Comparison of ENCODE assay signal across 14 mouse cellular contexts in the genomic region with DNA sequence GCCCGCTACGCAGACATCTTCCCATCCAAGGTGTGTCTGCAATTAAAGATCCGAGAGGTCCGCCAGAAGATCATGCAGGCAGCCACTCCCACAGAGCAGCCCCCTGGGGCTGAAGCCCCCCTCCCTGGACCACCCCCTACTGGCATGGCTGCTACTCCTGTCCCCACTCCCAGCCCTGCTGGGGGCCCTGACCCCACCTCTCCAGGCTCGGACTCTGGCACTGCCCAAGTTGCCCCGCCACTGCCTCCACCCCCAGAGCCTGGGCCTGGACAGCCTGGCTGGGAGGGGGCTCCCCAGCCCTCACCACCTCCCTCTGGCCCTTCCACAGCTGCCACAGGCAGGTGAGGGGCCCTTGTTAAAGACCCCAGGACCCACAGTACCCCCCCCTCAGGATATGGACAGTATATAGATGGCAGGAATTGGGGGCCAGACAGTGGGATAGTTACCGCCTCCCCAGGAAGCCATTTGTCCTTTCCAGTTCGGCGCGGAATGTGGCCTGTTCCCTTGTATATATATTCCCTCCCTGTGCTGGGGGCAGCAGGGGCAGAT. TPM values are rescaled to one million over a fixed set of nuclear protein-coding genes. Genes with fewer than 3 reads are reported as not detected.
A peak's percentile ranks its signal among the peaks of the same experiment; 100 is the strongest.
DNase-seq lines count a peak whose midpoint lies in the region; ATAC-seq and TF ChIP-seq lines count a peak whose summit lies in the region.
"Had no signal": no experiment of that assay in that cellular context is flagged by ENCODE, and none has a peak within 500 bp of the region (broad histone marks: within the 10 kb centered on the region; RNA-seq: fewer than 3 reads in every experiment).

No protein-coding gene starts in this region.

- peak; percentile 4 for DNase-seq in adrenal gland, postnatal 14 days
- no peak for DNase-seq in adrenal gland, postnatal 10 days
- DNase-seq in heart, adult 8-10 months (ENCODE audit: low spot score): no peak
- peak; percentile 51 for DNase-seq in testis, postnatal 10 days (ENCODE audit: low spot score)
- DNase-seq in testis, postnatal 14 days (ENCODE audit: low spot score): no peak
- DNase-seq in midbrain, postnatal 0 days (ENCODE audit: low spot score): no peak
- no peak for DNase-seq in layer of hippocampus, adult 9-11 months
- DNase-seq: right cerebral cortex, postnatal 14 days had no signal

- ATAC-seq in heart, embryonic 12.5 days (ENCODE audit: insufficient number of reproducible peaks, low FRiP score): no peak
- ATAC-seq in midbrain, postnatal 0 days (ENCODE audit: low FRiP score): no peak

- peaks cover 43% of the 10 kb centered on the region for H3K4me1 ChIP-seq in heart, embryonic 12.5 days (replicated peaks)
- H3K4me1 ChIP-seq in midbrain, postnatal 0 days (ENCODE audit: insufficient read depth, low read length): peaks cover 6% of the 10 kb centered on the region; the same call in 1 of the 2 replicates

- H3K36me3 ChIP-seq in heart, embryonic 12.5 days: peaks cover 79% of the 10 kb centered on the region
- H3K36me3 ChIP-seq in midbrain, postnatal 0 days (ENCODE audit: insufficient read depth, low read length): peaks cover 55% of the 10 kb centered on the region

- WGBS in heart, embryonic 12.5 days: 65% methylated on average over 10 of the region's 10 CpGs
- WGBS in midbrain, postnatal 0 days: 83% methylated on average over 10 of the region's 10 CpGs

- no peak for TF ChIP-seq CTCF in midbrain, postnatal 0 days (IDR thresholded peaks at IDR 0.05)

- 0 out of 2 replicates have a peak overlapping the region, but pooled peaks have one; percentile 41 for H3K9ac ChIP-seq in heart, embryonic 12.5 days
- H3K9ac ChIP-seq in midbrain, postnatal 0 days (replicated peaks; ENCODE audit: low read length, poor library complexity, severe bottlenecking): no peak overlapping the region
- H3K9ac ChIP-seq: liver, embryonic 14.5 days had no signal

- H3K9me3 ChIP-seq in heart, embryonic 12.5 days (replicated peaks): peaks cover 3% of the 10 kb centered on the region; the same call in 1 of the 2 replicates
- no peaks in the 10 kb centered on the region for H3K9me3 ChIP-seq in midbrain, postnatal 0 days (ENCODE audit: low read length)

- H3K4me3 ChIP-seq in heart, embryonic 12.5 days: no peak overlapping the region
- H3K4me3 ChIP-seq in midbrain, postnatal 0 days (ENCODE audit: low read depth, low read length): no peak overlapping the region
- H3K4me3 ChIP-seq: forebrain, embryonic 10.5 days; heart, adult 2 months had no signal

- H3K27ac ChIP-seq in heart, embryonic 12.5 days (ENCODE audit: poor library complexity, severe bottlenecking): peak overlapping the region; percentile 24
- 0 out of 2 replicates have a peak overlapping the region, but pooled peaks have one; percentile 26 for H3K27ac ChIP-seq in midbrain, postnatal 0 days (ENCODE audit: low read depth, low read length)
- H3K27ac ChIP-seq: heart, adult 2 months; kidney, postnatal 0 days; liver, embryonic 14.5 days had no signal

- no peak overlapping the region for H3K4me2 ChIP-seq in heart, embryonic 12.5 days
- no peak overlapping the region for H3K4me2 ChIP-seq in midbrain, postnatal 0 days (ENCODE audit: low read depth, low read length, poor library complexity, severe bottlenecking)

- H3K27me3 ChIP-seq in heart, embryonic 12.5 days (replicated peaks): no peaks in the 10 kb centered on the region
- H3K27me3 ChIP-seq in midbrain, postnatal 0 days (ENCODE audit: insufficient read depth, low read length): no peaks in the 10 kb centered on the region

RNA-seq across cellular contexts. Expression of gene Pafah1b3, which starts 4.5 kb away (rescaled TPM):
- 31.5 and 33.7 TPM in 2 replicates for total RNA-seq in adrenal gland, postnatal 14 days (2021)
- 10 to 100 TPM; 38.1 to 39.7 TPM for total RNA-seq in adrenal gland, postnatal 10 days (2021)
- polyA plus RNA-seq in heart, embryonic 12.5 days (2016; fragmentation: Nextera tagmentation; extraction: Ambion mirVana): 127 and 131 TPM in 2 replicates
- 1 to 10 TPM; 3.9 to 4.6 (median 3.9) TPM for total RNA-seq in heart, adult 8-10 months (2022)
- total RNA-seq in midbrain, postnatal 0 days (2014; rRNA removed): 595 and 661 TPM in 2 replicates
- polyA plus RNA-seq in midbrain, postnatal 0 days (2015; fragmentation: Nextera tagmentation; extraction: Ambion mirVana): 604 and 629 TPM in 2 replicates

RNA-seq across cellular contexts. Expression of gene Prr19, which starts 7.9 kb away (rescaled TPM):
- total RNA-seq in adrenal gland, postnatal 14 days (2021): not detected in 2 replicates
- total RNA-seq in adrenal gland, postnatal 10 days (2021): not detected
- polyA plus RNA-seq in heart, embryonic 12.5 days (2016; fragmentation: Nextera tagmentation; extraction: Ambion mirVana): not detected in 2 replicates
- not detected for total RNA-seq in heart, adult 8-10 months (2022)
- 2.0 and 2.5 TPM in 2 replicates for total RNA-seq in midbrain, postnatal 0 days (2014; rRNA removed)
- polyA plus RNA-seq in midbrain, postnatal 0 days (2015; fragmentation: Nextera tagmentation; extraction: Ambion mirVana): 5.7 and 7.0 TPM in 2 replicates
- total RNA-seq: heart, adult 2 months; left cerebral cortex, adult 18-20 months had no signal
- polyA plus RNA-seq: heart, adult 2 months had no signal

RNA-seq across cellular contexts. Expression of gene Tmem145, which starts 12.6 kb away (rescaled TPM):
- 1.4 and 3.2 TPM in 2 replicates for total RNA-seq in adrenal gland, postnatal 14 days (2021)
- total RNA-seq in adrenal gland, postnatal 10 days (2021): 1 to 10 TPM; 1.1 to 2.2 TPM
- polyA plus RNA-seq in heart, embryonic 12.5 days (2016; fragmentation: Nextera tagmentation; extraction: Ambion mirVana): 0.23 and 0.30 TPM in 2 replicates
- total RNA-seq in heart, adult 8-10 months (2022): under 1 TPM in 1 of 4 experiments, not detected in 3; 0.14 TPM
- 105 and 106 TPM in 2 replicates for total RNA-seq in midbrain, postnatal 0 days (2014; rRNA removed)
- 131 and 143 TPM in 2 replicates for polyA plus RNA-seq in midbrain, postnatal 0 days (2015; fragmentation: Nextera tagmentation; extraction: Ambion mirVana)
- total RNA-seq: heart, adult 2 months had no signal
- polyA plus RNA-seq: liver, embryonic 14.5 days had no signal

RNA-seq across cellular contexts. Expression of gene Megf8, which starts 23.7 kb away (rescaled TPM):
- 39.1 and 39.7 TPM in 2 replicates for total RNA-seq in adrenal gland, postnatal 14 days (2021)
- 10 to 100 TPM; 31.1 to 41.0 TPM for total RNA-seq in adrenal gland, postnatal 10 days (2021)
- 10.3 and 10.8 TPM in 2 replicates for polyA plus RNA-seq in heart, embryonic 12.5 days (2016; fragmentation: Nextera tagmentation; extraction: Ambion mirVana)
- 10 to 100 TPM; 33.9 to 35.8 (median 34.8) TPM for total RNA-seq in heart, adult 8-10 months (2022)
- 90.0 and 103 TPM in 2 replicates for total RNA-seq in midbrain, postnatal 0 days (2014; rRNA removed)
- polyA plus RNA-seq in midbrain, postnatal 0 days (2015; fragmentation: Nextera tagmentation; extraction: Ambion mirVana): 15.3 and 15.6 TPM in 2 replicates

RNA-seq across cellular contexts. Expression of gene Cic, which starts 25.8 kb away (rescaled TPM):
- 115 and 127 TPM in 2 replicates for total RNA-seq in adrenal gland, postnatal 14 days (2021)
- total RNA-seq in adrenal gland, postnatal 10 days (2021): 100 to 1,000 TPM in 1 of 2 experiments, 10 to 100 TPM in 1; 92.7 to 116 TPM
- polyA plus RNA-seq in heart, embryonic 12.5 days (2016; fragmentation: Nextera tagmentation; extraction: Ambion mirVana): 28.8 and 30.5 TPM in 2 replicates
- total RNA-seq in heart, adult 8-10 months (2022): 10 to 100 TPM; 52.0 to 71.5 (median 59.6) TPM
- 145 and 146 TPM in 2 replicates for total RNA-seq in midbrain, postnatal 0 days (2014; rRNA removed)
- 26.8 and 31.9 TPM in 2 replicates for polyA plus RNA-seq in midbrain, postnatal 0 days (2015; fragmentation: Nextera tagmentation; extraction: Ambion mirVana)

Comparison
In these comparisons a context has a peak if more than half of its experiments do, and no peak if none do; other contexts are left out.
1. DNase-seq: peak in adrenal gland, postnatal 14 days (single experiment) and testis, postnatal 10 days (single experiment); none in adrenal gland, postnatal 10 days (single experiment), heart, adult 8-10 months (single experiment), testis, postnatal 14 days (single experiment), midbrain, postnatal 0 days (single experiment) and layer of hippocampus, adult 9-11 months (single experiment).
2. RNA of gene Pafah1b3, which starts 4.5 kb away (total RNA-seq): 595 to 661 TPM in midbrain, postnatal 0 days; 38.1 to 39.7 TPM in adrenal gland, postnatal 10 days, 31.5 to 33.7 TPM in adrenal gland, postnatal 14 days and 3.9 to 4.6 TPM in heart, adult 8-10 months; every median in the first group is over 10 times any median in the second.
3. RNA of gene Tmem145, which starts 12.6 kb away (total RNA-seq): 105 to 106 TPM in midbrain, postnatal 0 days; 1.1 to 2.2 TPM in adrenal gland, postnatal 10 days, 1.4 to 3.2 TPM in adrenal gland, postnatal 14 days and 0.14 TPM in heart, adult 8-10 months; every median in the first group is over 10 times any median in the second.